1 mouse cellular context compared by ENCODE assay signal in genomic region chr7:127196484-127196883, GRCm38 (mm10).
TF ChIP-seq lines count a peak whose summit lies in the region.

No protein-coding gene starts in this region.

TF ChIP-seq in MEL, 35 proteins besides CTCF, POLR2A, EP300 and RAD21:
- no peak for TF ChIP-seq E2F4 (IDR thresholded peaks at IDR 0.05; ENCODE audit: borderline replicate concordance, low read depth, low read length)
- no peak for TF ChIP-seq HCFC1 (IDR thresholded peaks at IDR 0.05; ENCODE audit: low read depth, low read length)
- TF ChIP-seq KAT2A (conservative IDR thresholded peaks at IDR 0.05; ENCODE audit: low read depth, low read length): no peak
- no peak for TF ChIP-seq GATA1 (IDR thresholded peaks at IDR 0.05; ENCODE audit: low read depth, low read length)
- TF ChIP-seq SMC3 (IDR thresholded peaks at IDR 0.05; ENCODE audit: low read depth, low read length): no peak
- no peak for TF ChIP-seq CHD1 (IDR thresholded peaks at IDR 0.05; ENCODE audit: low read depth, low read length)
- no peak for TF ChIP-seq MAX (IDR thresholded peaks at IDR 0.05; ENCODE audit: low read length)
- no peak for TF ChIP-seq TAL1 (IDR thresholded peaks at IDR 0.05; ENCODE audit: low read length)
- no peak for TF ChIP-seq GABPA (IDR thresholded peaks at IDR 0.05; ENCODE audit: low read depth, low read length)
- TF ChIP-seq ETS1 (IDR thresholded peaks at IDR 0.05; ENCODE audit: low read depth, low read length): no peak
- TF ChIP-seq MYC (IDR thresholded peaks at IDR 0.05; ENCODE audit: low read depth, low read length): no peak
- TF ChIP-seq BHLHE40 (IDR thresholded peaks at IDR 0.05; ENCODE audit: borderline replicate concordance, low read depth, low read length): no peak
- TF ChIP-seq SIN3A (IDR thresholded peaks at IDR 0.05; ENCODE audit: low read length): no peak
- TF ChIP-seq TCF12 (IDR thresholded peaks at IDR 0.05; ENCODE audit: low read depth, low read length): no peak
- TF ChIP-seq MAZ (IDR thresholded peaks at IDR 0.05; ENCODE audit: low read depth, low read length): no peak
- no peak for TF ChIP-seq ZNF384 (IDR thresholded peaks at IDR 0.05; ENCODE audit: low read depth, low read length)
- TF ChIP-seq ZC3H11A (IDR thresholded peaks at IDR 0.05; ENCODE audit: low read depth, low read length): no peak
- TF ChIP-seq USF1 (IDR thresholded peaks at IDR 0.05; ENCODE audit: low read depth, low read length): no peak
- no peak for TF ChIP-seq ZKSCAN1 (IDR thresholded peaks at IDR 0.05; ENCODE audit: low read depth, low read length)
